Mouse (Mus musculus): ENCODE results near the gene Akap1. TPM values are rescaled to one million over a fixed set of nuclear protein-coding genes. Genes with fewer than 3 reads are reported as not detected.
"Not testable (repeated sequence)": the region's sequence is repeated elsewhere in the genome, so short reads cannot be mapped to it uniquely, and the experiment has no call there.

Akap1 gene
- polyA plus RNA-seq, 1 experiment = 24.8 TPM

GRCm38 (mm10) chr11:88897624-88898379 lies 33.4 kb upstream of the Akap1 start:
- no peak for TF ChIP-seq MAX (IDR thresholded peaks at IDR 0.05)
- Histone ChIP-seq H3K4me3 (ENCODE audit: insufficient read depth, poor library complexity, severe bottlenecking) (no peak overlapping the region), H3K79me2 (ENCODE audit: control insufficient read depth, insufficient read depth) (no peaks in the 10 kb centered on the region)

GRCm38 (mm10) chr11:88895800-88896232 lies 31.4 kb upstream of the Akap1 start:
- not testable (repeated sequence) for H3ac ChIP-seq (ENCODE audit: control insufficient read depth, insufficient read length, low read depth); H3K36me3 ChIP-seq (ENCODE audit: control insufficient read depth, insufficient read depth); H3K4me3 ChIP-seq (ENCODE audit: insufficient read depth, poor library complexity, severe bottlenecking)

More at GRCm38 (mm10) chr11:88897624-88898379, 33.4 kb upstream of the Akap1 start:
- Histone ChIP-seq H3ac (ENCODE audit: control insufficient read depth, insufficient read length, low read depth) (no peak overlapping the region), H3K79me3 (ENCODE audit: low read depth) (no peaks in the 10 kb centered on the region), H3K27me3 (ENCODE audit: control insufficient read depth, insufficient read depth, insufficient read length) (no peaks in the 10 kb centered on the region), H3K36me3 (ENCODE audit: control insufficient read depth, insufficient read depth) (no peaks in the 10 kb centered on the region)

GRCm38 (mm10) chr11:88895235-88895634 lies 30.8 kb upstream of the Akap1 start:
- H3K79me2 ChIP-seq (ENCODE audit: control insufficient read depth, insufficient read depth); H3ac ChIP-seq (ENCODE audit: control insufficient read depth, insufficient read length, low read depth); H3K4me3 ChIP-seq (ENCODE audit: insufficient read depth, poor library complexity, severe bottlenecking); H3K79me3 ChIP-seq (ENCODE audit: low read depth); H3K36me3 ChIP-seq (ENCODE audit: control insufficient read depth, insufficient read depth); H3K27me3 ChIP-seq (ENCODE audit: control insufficient read depth, insufficient read depth, insufficient read length): not testable (repeated sequence)

More at GRCm38 (mm10) chr11:88895800-88896232, 31.4 kb upstream of the Akap1 start:
- not testable (repeated sequence) for H3K79me2 ChIP-seq (ENCODE audit: control insufficient read depth, insufficient read depth); H3K27me3 ChIP-seq (ENCODE audit: control insufficient read depth, insufficient read depth, insufficient read length); H3K79me3 ChIP-seq (ENCODE audit: low read depth)

GRCm38 (mm10) chr11:88894279-88894678 lies 29.9 kb upstream of the Akap1 start:
- H3ac ChIP-seq (ENCODE audit: control insufficient read depth, insufficient read length, low read depth); H3K36me3 ChIP-seq (ENCODE audit: control insufficient read depth, insufficient read depth); H3K27me3 ChIP-seq (ENCODE audit: control insufficient read depth, insufficient read depth, insufficient read length); H3K79me2 ChIP-seq (ENCODE audit: control insufficient read depth, insufficient read depth); H3K4me3 ChIP-seq (ENCODE audit: insufficient read depth, poor library complexity, severe bottlenecking); H3K79me3 ChIP-seq (ENCODE audit: low read depth): not testable (repeated sequence)

- H3K79me3 ChIP-seq (ENCODE audit: low read depth); H3ac ChIP-seq (ENCODE audit: control insufficient read depth, insufficient read length, low read depth); H3K36me3 ChIP-seq (ENCODE audit: control insufficient read depth, insufficient read depth); H3K4me3 ChIP-seq (ENCODE audit: insufficient read depth, poor library complexity, severe bottlenecking); H3K27me3 ChIP-seq (ENCODE audit: control insufficient read depth, insufficient read depth, insufficient read length); H3K79me2 ChIP-seq (ENCODE audit: control insufficient read depth, insufficient read depth): not testable (repeated sequence)
Measured at GRCm38 (mm10) chr11:88893501-88893900, 29.1 kb upstream of the Akap1 start.

- not testable (repeated sequence) for H3K27me3 ChIP-seq (ENCODE audit: control insufficient read depth, insufficient read depth, insufficient read length); H3K79me2 ChIP-seq (ENCODE audit: control insufficient read depth, insufficient read depth); H3K79me3 ChIP-seq (ENCODE audit: low read depth); H3K4me3 ChIP-seq (ENCODE audit: insufficient read depth, poor library complexity, severe bottlenecking); H3K36me3 ChIP-seq (ENCODE audit: control insufficient read depth, insufficient read depth); H3ac ChIP-seq (ENCODE audit: control insufficient read depth, insufficient read length, low read depth)
Measured at GRCm38 (mm10) chr11:88892789-88893188, 28.4 kb upstream of the Akap1 start.

- not testable (repeated sequence) for H3ac ChIP-seq (ENCODE audit: control insufficient read depth, insufficient read length, low read depth); H3K36me3 ChIP-seq (ENCODE audit: control insufficient read depth, insufficient read depth); H3K4me3 ChIP-seq (ENCODE audit: insufficient read depth, poor library complexity, severe bottlenecking); H3K79me3 ChIP-seq (ENCODE audit: low read depth); H3K79me2 ChIP-seq (ENCODE audit: control insufficient read depth, insufficient read depth); H3K27me3 ChIP-seq (ENCODE audit: control insufficient read depth, insufficient read depth, insufficient read length)
Measured at GRCm38 (mm10) chr11:88891921-88892561, 27.7 kb upstream of the Akap1 start.

- H3ac ChIP-seq (ENCODE audit: control insufficient read depth, insufficient read length, low read depth); H3K79me2 ChIP-seq (ENCODE audit: control insufficient read depth, insufficient read depth); H3K79me3 ChIP-seq (ENCODE audit: low read depth); H3K4me3 ChIP-seq (ENCODE audit: insufficient read depth, poor library complexity, severe bottlenecking); H3K36me3 ChIP-seq (ENCODE audit: control insufficient read depth, insufficient read depth); H3K27me3 ChIP-seq (ENCODE audit: control insufficient read depth, insufficient read depth, insufficient read length): not testable (repeated sequence)
Measured at GRCm38 (mm10) chr11:88891446-88891845, 27.1 kb upstream of the Akap1 start.

GRCm38 (mm10) chr11:88890904-88891303 lies 26.5 kb upstream of the Akap1 start:
- H3ac ChIP-seq (ENCODE audit: control insufficient read depth, insufficient read length, low read depth); H3K79me3 ChIP-seq (ENCODE audit: low read depth); H3K36me3 ChIP-seq (ENCODE audit: control insufficient read depth, insufficient read depth); H3K27me3 ChIP-seq (ENCODE audit: control insufficient read depth, insufficient read depth, insufficient read length); H3K4me3 ChIP-seq (ENCODE audit: insufficient read depth, poor library complexity, severe bottlenecking); H3K79me2 ChIP-seq (ENCODE audit: control insufficient read depth, insufficient read depth): not testable (repeated sequence)
